Mouse (Mus musculus) kidney, adult 10 weeks (tissue): ENCODE measurements around the gene D1Ertd622e. TPM values are rescaled to one million over a fixed set of nuclear protein-coding genes. Genes with fewer than 3 reads are reported as not detected.

Experiments
- polyA plus RNA-seq: library from polyadenylated mRNA; stranded (reverse); fragments of 350-450 nt; fragmentation: Illumina TruSeq; extraction: RNeasy Lipid Tissue Mini Kit (QIAGEN cat#74804); gene quantifications from one replicate; pipeline ENCODE4 v1.2.3, GENCODE M21; 2014; ENCODE audit warnings: low read depth, low replicate concordance

D1Ertd622e gene
- 84.4 TPM for polyA plus RNA-seq

DNA sequence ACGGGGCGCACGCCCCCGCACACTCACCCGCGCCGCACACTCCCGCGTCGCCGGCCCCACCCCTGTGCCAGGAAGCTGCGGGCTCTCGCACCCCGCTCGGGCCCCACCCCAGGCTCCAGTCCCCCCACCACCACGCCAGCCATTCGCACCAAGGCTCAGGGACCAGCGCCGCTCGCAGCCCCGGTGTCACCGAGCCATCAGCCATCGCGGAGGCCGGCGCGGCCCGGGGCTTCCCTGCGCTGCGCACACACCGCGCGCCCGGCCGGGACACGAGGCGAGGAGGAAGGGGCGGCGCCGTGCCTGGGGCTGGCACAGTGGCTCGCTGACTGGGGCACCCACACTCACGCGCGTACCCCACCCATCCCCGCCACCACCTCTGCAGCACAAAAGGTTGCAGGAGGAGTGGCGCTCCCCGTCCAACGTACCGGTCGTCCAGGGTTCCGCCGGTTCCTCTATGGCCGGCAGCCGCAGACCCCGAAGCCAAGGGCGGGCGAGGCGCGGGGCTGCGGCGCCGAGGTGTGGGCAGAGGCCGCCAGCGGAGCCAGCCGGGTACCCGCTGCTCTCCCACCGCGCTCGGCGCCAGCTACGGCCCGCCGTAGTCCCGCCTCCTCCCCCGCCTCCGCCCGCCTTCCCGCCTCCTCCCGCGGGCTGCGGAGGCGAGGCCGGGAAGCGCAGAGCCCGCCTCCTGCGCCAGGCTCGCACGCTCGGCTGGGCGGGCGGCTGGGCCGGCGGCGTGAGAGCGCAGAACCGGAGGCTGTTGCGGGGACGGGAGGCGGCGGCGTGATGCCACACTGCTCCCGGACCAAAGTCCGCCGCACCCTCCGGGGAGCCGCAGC, at the start of gene D1Ertd622e:
D1Ertd622e (minus strand) TSS at position 669 of the 836 bp plus-strand sequence.

Other genes with a start within 250 kb of the D1Ertd622e start
- 20.2 TPM for gene Gin1, start 108.1 kb upstream of the D1Ertd622e start, polyA plus RNA-seq
- gene Ppip5k2, start 108.3 kb upstream of the D1Ertd622e start, polyA plus RNA-seq, result 33.6 TPM